Mouse (Mus musculus) heart, embryonic 13.5 days (tissue): ENCODE measurements around the gene Zc2hc1c. TPM values are rescaled to one million over a fixed set of nuclear protein-coding genes. Genes with fewer than 3 reads are reported as not detected.

Experiments used
- ATAC-seq: fragments of 200-750 bp; cut with Nextera tagmentation; 2 replicates; pipeline ENCODE4 v1.8.0; 2017; ENCODE audit warnings: moderate TSS enrichment; ENCODE audit not compliant: insufficient number of reproducible peaks, low FRiP score, low TSS enrichment; ENCODE audit errors: extremely low read depth
- H3K27ac ChIP-seq: fragments of 300-500 bp; sonication (generic); replicated peaks from 2 replicates; pipeline ENCODE4 v1.5.1; 2015; ENCODE audit warnings: moderate library complexity, mild to moderate bottlenecking, inconsistent platforms
- H3K27me3 ChIP-seq: fragments of 300-500 bp; sonication (generic); replicated peaks from 2 replicates; pipeline ENCODE4 v1.6.1; 2015; ENCODE audit warnings: mild to moderate bottlenecking, inconsistent platforms
- H3K36me3 ChIP-seq: fragments of 300-500 bp; sonication (generic); 2 replicates; pipeline ENCODE4 v1.6.1; 2015; ENCODE audit warnings: mild to moderate bottlenecking, inconsistent platforms
- H3K4me1 ChIP-seq: fragments of 300-500 bp; sonication (generic); 2 replicates; pipeline ENCODE4 v1.6.1; 2015; ENCODE audit warnings: inconsistent platforms
- H3K4me2 ChIP-seq: fragments of 300-500 bp; sonication (generic); 2 replicates; pipeline ENCODE4 v1.6.1; 2015; ENCODE audit warnings: inconsistent platforms, mild to moderate bottlenecking, moderate library complexity
- H3K4me3 ChIP-seq: fragments of 300-500 bp; sonication (generic); 2 replicates; pipeline ENCODE4 v1.5.1; 2015; ENCODE audit warnings: moderate library complexity, mild to moderate bottlenecking, inconsistent platforms
- H3K9ac ChIP-seq: fragments of 300-500 bp; sonication (generic); 2 replicates; pipeline ENCODE4 v1.6.1; 2015; ENCODE audit warnings: inconsistent platforms, mild to moderate bottlenecking, moderate library complexity
- H3K9me3 ChIP-seq: fragments of 300-500 bp; sonication (generic); 2 replicates; pipeline ENCODE4 v1.6.1; 2016; ENCODE audit warnings: inconsistent platforms
- WGBS: fragments of 180-500 bp; shearing (Covaris S2); methylation state at CpG from one replicate; pipeline ENCODE4 v1.1.7; 2015; ENCODE audit warnings: mixed read lengths; 5-methylcytosine and 5-hydroxymethylcytosine counted together
- polyA plus RNA-seq: library from polyadenylated mRNA; unstranded; fragments of >200 nt; fragmentation: Nextera tagmentation; extraction: Ambion mirVana; gene quantifications from 2 replicates; pipeline ENCODE4 v1.2.1, GENCODE M21; 2015

The Zc2hc1c gene
- polyA plus RNA-seq = 0.55 and 0.62 TPM in 2 replicates

DNA sequence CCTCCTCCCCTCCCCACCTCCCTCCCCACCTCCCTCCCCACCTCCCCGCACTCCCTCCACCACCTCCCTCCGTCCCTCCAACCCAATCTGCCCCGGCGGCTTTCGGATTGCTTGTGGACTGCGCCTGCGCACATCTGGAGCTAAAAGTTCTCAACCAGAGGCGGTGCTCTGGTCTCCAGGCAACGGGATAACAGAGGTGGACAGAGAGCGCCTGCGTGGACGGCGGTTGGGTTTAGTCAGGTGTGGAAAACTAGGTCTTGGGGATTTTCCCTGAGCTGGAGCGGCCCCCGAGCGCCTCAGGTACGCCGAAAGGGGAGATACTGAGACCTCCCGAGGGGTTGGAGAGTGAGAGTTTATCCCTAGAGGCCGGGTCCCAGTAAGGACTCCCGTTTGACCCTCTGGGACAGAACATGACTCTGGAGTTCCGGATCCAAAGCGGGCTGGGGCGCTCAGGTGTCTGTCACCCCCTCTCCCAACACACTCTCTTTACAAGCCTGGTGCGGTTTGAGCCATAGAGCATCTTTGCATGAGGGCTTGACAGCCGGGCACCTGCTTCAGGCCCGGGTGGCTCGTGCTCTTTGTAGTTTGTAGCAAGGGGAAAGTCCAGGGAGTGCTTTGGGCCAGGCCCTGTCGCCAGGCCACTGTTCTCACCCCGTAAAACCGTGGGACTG is at the start of gene Zc2hc1c:
Gene Zc2hc1c (plus strand): TSS at position 106 of the 671 bp plus-strand sequence.
- 2% methylated on average over 31 of the region's 31 CpGs for WGBS
- H3K9me3 ChIP-seq = peaks cover 5% of the 10 kb centered on the region
- peak within 1 kb of the TSS; percentile 77 for H3K4me2 ChIP-seq
- H3K36me3 ChIP-seq = no peaks in the 10 kb centered on the region
- ATAC-seq = peak; percentile 80
- H3K27me3 ChIP-seq = peaks cover 18% of the 10 kb centered on the region; the same call in 1 of the 2 replicates
- H3K4me1 ChIP-seq = peaks cover 27% of the 10 kb centered on the region
- H3K27ac ChIP-seq = peak within 1 kb of the TSS; percentile 45
- H3K4me3 ChIP-seq = peak within 1 kb of the TSS; percentile 66
- peak within 1 kb of the TSS; percentile 82 for H3K9ac ChIP-seq

- peaks cover 23% of the 10 kb centered on the region for H3K36me3 ChIP-seq
- H3K9ac ChIP-seq = no peak overlapping the region
- no peak overlapping the region for H3K4me2 ChIP-seq
- H3K27me3 ChIP-seq = no peaks in the 10 kb centered on the region
- peaks cover 11% of the 10 kb centered on the region; the same call in 1 of the 2 replicates for H3K9me3 ChIP-seq
- H3K4me3 ChIP-seq = no peak overlapping the region
- peaks cover 13% of the 10 kb centered on the region for H3K4me1 ChIP-seq
- no peak overlapping the region for H3K27ac ChIP-seq
- WGBS = 67% methylated on average over 3 of the region's 3 CpGs
- no peak for ATAC-seq
Measured at GRCm38 (mm10) chr12:85252083-85252482, 36.3 kb upstream of the Zc2hc1c start.

DNA sequence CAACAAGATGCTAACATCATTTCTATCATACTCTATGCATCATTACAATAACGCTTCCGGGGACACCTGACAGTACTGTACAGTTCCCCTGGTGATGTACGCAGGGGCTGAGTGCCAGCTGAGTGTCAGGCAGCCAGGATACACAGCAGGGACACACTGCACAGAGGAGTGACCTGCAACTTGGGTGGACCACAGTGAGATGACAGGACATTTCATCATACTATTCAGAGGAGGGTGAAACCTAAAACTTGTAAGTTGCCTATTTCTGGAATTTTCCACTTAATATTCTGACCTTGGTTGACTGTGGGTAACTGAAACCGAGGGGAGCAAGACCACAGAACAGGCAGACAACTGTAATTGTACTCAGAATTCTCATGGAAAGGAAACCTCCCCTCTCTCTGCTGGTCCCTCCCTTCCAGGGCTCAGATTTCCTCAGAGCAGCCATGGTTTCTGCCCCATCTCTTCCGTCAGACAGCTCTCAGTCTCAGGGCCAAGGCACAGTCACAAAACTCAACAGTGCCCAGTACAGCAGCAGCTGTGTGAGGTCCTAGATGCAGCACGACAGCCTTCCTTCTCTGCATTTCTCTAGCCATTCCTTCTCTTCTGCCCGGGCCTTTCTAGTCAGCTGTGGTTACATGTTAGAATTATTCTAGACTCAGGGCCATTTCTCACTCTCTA is 32.2 kb upstream of the Zc2hc1c start:
- 54% methylated on average over 7 of the region's 7 CpGs for WGBS
- H3K9ac ChIP-seq = no peak overlapping the region
- no peak for ATAC-seq
- peaks cover 18% of the 10 kb centered on the region for H3K36me3 ChIP-seq
- peaks cover 16% of the 10 kb centered on the region for H3K4me1 ChIP-seq
- H3K4me3 ChIP-seq = no peak overlapping the region
- no peak overlapping the region for H3K4me2 ChIP-seq
- H3K9me3 ChIP-seq = no peaks in the 10 kb centered on the region
- peak overlapping the region; percentile 82 for H3K27ac ChIP-seq
- H3K27me3 ChIP-seq = no peaks in the 10 kb centered on the region

- Histone ChIP-seq H3K36me3 (peaks cover 18% of the 10 kb centered on the region), H3K27me3 (no peaks in the 10 kb centered on the region), H3K4me1 (peaks cover 16% of the 10 kb centered on the region), H3K4me2 (no peak overlapping the region), H3K4me3 (no peak overlapping the region), H3K9me3 (no peaks in the 10 kb centered on the region), H3K9ac (no peak overlapping the region), H3K27ac (peak overlapping the region; percentile 82)
- WGBS = 49% methylated on average over 7 of the region's 7 CpGs
- ATAC-seq = no peak
Measured at GRCm38 (mm10) chr12:85257008-85257639, 31.3 kb upstream of the Zc2hc1c start.

DNA sequence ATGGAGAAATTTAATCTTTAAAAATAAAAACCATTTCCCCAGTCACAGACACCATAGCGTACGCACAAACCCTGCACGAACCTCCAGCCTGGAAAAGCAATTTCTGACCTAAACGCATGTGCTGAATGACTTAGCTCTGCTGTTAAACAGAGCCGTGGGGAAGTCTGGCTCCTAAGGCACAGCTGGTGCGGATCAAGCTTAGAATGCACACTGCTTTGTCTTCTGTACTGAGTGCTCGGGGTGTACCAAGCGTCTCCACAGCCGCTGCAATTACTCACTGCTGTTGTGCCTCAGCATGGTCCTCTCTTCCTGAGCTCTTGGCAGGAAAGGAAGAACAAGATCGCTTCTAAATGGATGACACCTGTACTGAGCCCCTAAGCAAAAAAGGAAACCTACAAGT is 25.9 kb upstream of the Zc2hc1c start:
- no peaks in the 10 kb centered on the region for H3K27me3 ChIP-seq
- H3K9ac ChIP-seq = no peak overlapping the region
- peaks cover 9% of the 10 kb centered on the region for H3K4me1 ChIP-seq
- 66% methylated on average over 10 of the region's 10 CpGs for WGBS
- no peak overlapping the region for H3K4me2 ChIP-seq
- no peak overlapping the region for H3K4me3 ChIP-seq
- peaks cover 19% of the 10 kb centered on the region for H3K36me3 ChIP-seq
- 0 out of 2 replicates have a peak overlapping the region, but pooled peaks have one; percentile 29 for H3K27ac ChIP-seq
- no peak for ATAC-seq
- no peaks in the 10 kb centered on the region for H3K9me3 ChIP-seq

- H3K4me3 ChIP-seq = no peak overlapping the region
- peaks cover 22% of the 10 kb centered on the region for H3K36me3 ChIP-seq
- no peaks in the 10 kb centered on the region for H3K27me3 ChIP-seq
- no peak overlapping the region for H3K27ac ChIP-seq
- H3K4me2 ChIP-seq = no peak overlapping the region
- no peaks in the 10 kb centered on the region for H3K9me3 ChIP-seq
- ATAC-seq = no peak
- peaks cover 9% of the 10 kb centered on the region for H3K4me1 ChIP-seq
- H3K9ac ChIP-seq = no peak overlapping the region
- 63% methylated on average over 5 of the region's 5 CpGs for WGBS
Measured at GRCm38 (mm10) chr12:85263190-85263589, 25.2 kb upstream of the Zc2hc1c start.

DNA sequence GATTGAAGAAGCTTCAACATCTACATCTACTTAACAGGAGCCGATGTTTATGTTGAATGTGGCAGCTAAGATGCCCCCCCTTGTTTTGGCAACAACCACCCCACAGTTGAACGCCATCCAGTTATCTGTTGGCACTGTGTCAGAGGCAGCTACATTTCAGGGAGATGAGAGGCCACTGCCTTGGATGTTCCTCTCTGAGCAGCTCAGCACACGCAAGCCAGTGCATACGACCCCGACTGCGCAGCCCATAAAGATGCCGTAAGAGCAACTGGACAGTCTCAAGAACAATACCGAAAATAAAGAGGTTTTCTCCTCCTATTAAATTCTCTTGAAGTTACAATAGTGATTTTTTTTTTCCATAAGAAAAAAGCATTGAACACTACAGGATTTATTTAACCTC is 23.9 kb upstream of the Zc2hc1c start:
- Histone ChIP-seq H3K4me3 (no peak overlapping the region), H3K9ac (no peak overlapping the region), H3K27me3 (no peaks in the 10 kb centered on the region), H3K4me1 (peaks cover 9% of the 10 kb centered on the region), H3K4me2 (no peak overlapping the region), H3K36me3 (peaks cover 23% of the 10 kb centered on the region; the same call in 1 of the 2 replicates), H3K9me3 (no peaks in the 10 kb centered on the region), H3K27ac (no peak overlapping the region)
- WGBS = 68% methylated on average over 8 of the region's 8 CpGs
- no peak for ATAC-seq

DNA sequence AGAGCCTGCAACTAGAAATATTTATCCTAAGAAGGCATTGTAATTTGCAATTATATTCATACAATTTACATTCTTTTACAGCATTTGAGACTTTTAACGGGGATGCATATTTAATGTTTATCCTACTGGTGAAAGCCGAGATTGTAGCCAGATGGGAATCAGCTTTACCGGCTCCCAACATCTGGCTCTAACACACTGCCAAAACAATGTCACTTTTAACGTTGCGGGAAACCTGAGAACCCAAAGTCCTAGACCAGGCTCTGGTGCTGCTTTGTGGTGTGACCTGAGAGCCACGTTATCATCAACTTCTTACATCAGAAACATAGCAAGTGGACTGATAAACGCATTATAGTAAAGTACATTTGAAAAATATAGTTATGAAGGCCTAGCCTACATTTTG is 23.5 kb upstream of the Zc2hc1c start:
- no peaks in the 10 kb centered on the region for H3K9me3 ChIP-seq
- H3K9ac ChIP-seq = no peak overlapping the region
- H3K4me3 ChIP-seq = no peak overlapping the region
- peaks cover 12% of the 10 kb centered on the region for H3K4me1 ChIP-seq
- WGBS = 46% methylated on average over 7 of the region's 7 CpGs
- no peak overlapping the region for H3K4me2 ChIP-seq
- H3K27ac ChIP-seq = no peak overlapping the region
- peaks cover 23% of the 10 kb centered on the region; the same call in 1 of the 2 replicates for H3K36me3 ChIP-seq
- no peak for ATAC-seq
- H3K27me3 ChIP-seq = no peaks in the 10 kb centered on the region

DNA sequence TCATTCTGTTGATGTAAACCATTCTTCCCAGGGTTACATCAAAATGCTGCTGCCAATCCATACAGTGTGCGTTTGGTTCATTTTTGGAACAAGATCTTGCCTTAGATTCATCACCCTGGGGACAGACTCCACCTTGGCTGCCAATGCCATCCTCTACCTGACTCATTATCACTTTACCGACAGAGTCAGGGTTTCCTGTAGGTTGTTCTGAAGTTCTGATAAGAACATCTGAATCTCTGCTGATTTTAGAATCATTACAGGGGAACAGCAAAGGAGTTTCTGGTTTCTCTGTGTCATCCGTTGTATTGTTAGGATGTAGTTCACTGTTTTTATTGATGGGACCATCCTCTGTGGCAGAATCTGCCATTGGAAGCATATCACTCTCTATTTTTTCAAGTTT is 22.1 kb upstream of the Zc2hc1c start:
- Histone ChIP-seq H3K4me3 (no peak overlapping the region), H3K4me1 (peaks cover 13% of the 10 kb centered on the region), H3K9me3 (no peaks in the 10 kb centered on the region), H3K27me3 (no peaks in the 10 kb centered on the region), H3K4me2 (no peak overlapping the region), H3K36me3 (peaks cover 15% of the 10 kb centered on the region; the same call in 1 of the 2 replicates), H3K9ac (no peak overlapping the region), H3K27ac (no peak overlapping the region)
- no peak for ATAC-seq
- 79% methylated on average over 3 of the region's 3 CpGs for WGBS

GRCm38 (mm10) chr12:85269821-85270220 is 18.6 kb upstream of the Zc2hc1c start:
- 51% methylated on average over 3 of the region's 3 CpGs for WGBS
- H3K27ac ChIP-seq = peak overlapping the region; percentile 51

GRCm38 (mm10) chr12:85270319-85270718 is 18.1 kb upstream of the Zc2hc1c start, which contains the start of gene Mlh3:
TSS of gene Mlh3 (minus strand) at chr12:85270599.
- peak; percentile 86 for ATAC-seq
- 1% methylated on average over 35 of the region's 35 CpGs for WGBS
- H3K4me2 ChIP-seq = peak within 1 kb of the TSS; percentile 66
- H3K4me3 ChIP-seq = peak within 1 kb of the TSS; percentile 64
- peak within 1 kb of the TSS; percentile 77 for H3K9ac ChIP-seq
- peaks cover 28% of the 10 kb centered on the region for H3K36me3 ChIP-seq
- H3K9me3 ChIP-seq = no peaks in the 10 kb centered on the region
- H3K4me1 ChIP-seq = peaks cover 5% of the 10 kb centered on the region
- H3K27ac ChIP-seq = peak within 1 kb of the TSS; percentile 51
- H3K27me3 ChIP-seq = no peaks in the 10 kb centered on the region

More at GRCm38 (mm10) chr12:85269821-85270220, 18.6 kb upstream of the Zc2hc1c start:
- H3K4me1 ChIP-seq = peaks cover 10% of the 10 kb centered on the region
- H3K9ac ChIP-seq = peak overlapping the region; percentile 77
- H3K36me3 ChIP-seq = peaks cover 23% of the 10 kb centered on the region
- no peaks in the 10 kb centered on the region for H3K9me3 ChIP-seq
- ATAC-seq = no peak
- H3K4me2 ChIP-seq = peak overlapping the region; percentile 66
- peak overlapping the region; percentile 64 for H3K4me3 ChIP-seq
- H3K27me3 ChIP-seq = no peaks in the 10 kb centered on the region
